Mouse (Mus musculus): Measurements from ENCODE around the gene Inhba. TPM values are rescaled to one million over a fixed set of nuclear protein-coding genes. Genes with fewer than 3 reads are reported as not detected.

The Inhba gene
- total and polyA plus RNA-seq, 3 experiments, result not detected

DNA sequence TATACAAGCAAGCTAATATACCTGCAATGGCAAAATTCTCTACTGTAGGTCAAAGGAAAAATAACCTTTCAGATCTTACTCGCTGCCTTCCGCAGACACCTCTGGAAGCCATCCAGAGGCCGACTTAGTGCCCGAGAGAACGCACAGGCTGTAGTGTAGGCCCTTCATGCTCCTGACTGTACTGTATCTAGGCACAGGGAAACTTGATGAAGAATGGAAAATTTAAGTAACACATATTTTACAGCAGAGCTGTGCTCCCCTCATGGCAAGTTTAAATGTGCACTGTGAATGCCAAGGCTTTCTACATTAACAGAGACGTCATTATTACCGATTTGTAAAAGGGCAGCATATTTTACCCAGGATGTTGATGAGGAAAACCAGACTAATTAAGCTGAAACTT lies 10.2 kb downstream of the Inhba start:
- Histone ChIP-seq H3K27ac (ENCODE audit: insufficient read depth, low read depth) (no peak overlapping the region), H3K4me1 (ENCODE audit: control insufficient read depth in 1 of 2, insufficient read depth in 2 of 2) (no peaks in the 10 kb centered on the region), H3K9me3 (replicated peaks; ENCODE audit: low read length) (no peaks in the 10 kb centered on the region), H3K27me3 (replicated peaks) (no peaks in the 10 kb centered on the region), H3K9ac (ENCODE audit: insufficient read depth, low read depth) (no peak overlapping the region), H3K36me3 (replicated peaks in 1 of 2; ENCODE audit: control insufficient read depth in 1 of 2, insufficient read depth in 1 of 2, low read length in 1 of 2) (no peaks in the 10 kb centered on the region), H3K4me2 (ENCODE audit: insufficient read depth, low read depth, poor library complexity, severe bottlenecking) (no peak overlapping the region), H3K79me2 (replicated peaks; ENCODE audit: control insufficient read depth, extremely low read depth, insufficient read depth, poor library complexity, severe bottlenecking) (no peaks in the 10 kb centered on the region), H3K4me3 (replicated peaks in 1 of 3; ENCODE audit: low read depth in 2 of 3, low read length in 2 of 3, poor library complexity in 1 of 3) (no peak overlapping the region)
- in situ Hi-C loops (cut with MboI; ENCODE audit: low pct_ligation_motif_present, low pct_unique_long_range_greater_than_20kb, low sequenced_read_pairs), result loop anchor here (25.0 kb wide), 3 partner anchors 465 to 1415 kb away; no protein-coding TSS in a partner anchor
- TF ChIP-seq RCOR1 (conservative IDR thresholded peaks at IDR 0.05; ENCODE audit: low read depth, low read length), result no peak
- no peak for TF ChIP-seq USF1 (IDR thresholded peaks at IDR 0.05; ENCODE audit: low read depth, low read length)
- TF ChIP-seq ETS1 (conservative IDR thresholded peaks at IDR 0.05; ENCODE audit: low read depth, low read length), result no peak
- TF ChIP-seq KAT2A (IDR thresholded peaks at IDR 0.05; ENCODE audit: insufficient replicate concordance, low read length), result no peak
- no peak for TF ChIP-seq ELF1 (IDR thresholded peaks at IDR 0.05; ENCODE audit: low read depth, low read length)
- TF ChIP-seq PAX5 (IDR thresholded peaks at IDR 0.05; ENCODE audit: low read length), result no peak
- no peak for TF ChIP-seq MXI1 (IDR thresholded peaks at IDR 0.05; ENCODE audit: low read depth, low read length)
- TF ChIP-seq POLR2A (IDR thresholded peaks at IDR 0.05; ENCODE audit: low read depth, low read length), result no peak
- no peak for TF ChIP-seq TBP (conservative IDR thresholded peaks at IDR 0.05; ENCODE audit: low read depth, low read length)
- no peak for TF ChIP-seq ZC3H11A (IDR thresholded peaks at IDR 0.05; ENCODE audit: low read depth, low read length)
- TF ChIP-seq RAD21 (IDR thresholded peaks at IDR 0.05; ENCODE audit: low read depth, low read length), result no peak
- TF ChIP-seq SIN3A (IDR thresholded peaks at IDR 0.05; ENCODE audit: low read length), result no peak
- no peak for TF ChIP-seq EP300 (IDR thresholded peaks at IDR 0.05; ENCODE audit: low read length)
- TF ChIP-seq HCFC1 (IDR thresholded peaks at IDR 0.05; ENCODE audit: low read depth, low read length), result no peak
- TF ChIP-seq CHD1 (IDR thresholded peaks at IDR 0.05; ENCODE audit: low read depth, low read length), result no peak
- TF ChIP-seq UBTF (IDR thresholded peaks at IDR 0.05; ENCODE audit: low read depth, low read length), result no peak
- no peak for TF ChIP-seq ZNF384 (IDR thresholded peaks at IDR 0.05; ENCODE audit: low read depth, low read length)
- no peak for TF ChIP-seq IRF4 (IDR thresholded peaks at IDR 0.05; ENCODE audit: low read depth, low read length)
- no peak for TF ChIP-seq POLR2AphosphoS2 (IDR thresholded peaks at IDR 0.05; ENCODE audit: low read depth, low read length)
- TF ChIP-seq MAZ (IDR thresholded peaks at IDR 0.05; ENCODE audit: low read depth, low read length), result no peak
- no peak for DNase-seq (ENCODE audit: extremely low read depth)
- dilution Hi-C loops (cut with MboI; ENCODE audit: extremely low pct_ligation_motif_present, extremely low pct_unique_long_range_greater_than_20kb, low sequenced_read_pairs), result no loop called here

DNA sequence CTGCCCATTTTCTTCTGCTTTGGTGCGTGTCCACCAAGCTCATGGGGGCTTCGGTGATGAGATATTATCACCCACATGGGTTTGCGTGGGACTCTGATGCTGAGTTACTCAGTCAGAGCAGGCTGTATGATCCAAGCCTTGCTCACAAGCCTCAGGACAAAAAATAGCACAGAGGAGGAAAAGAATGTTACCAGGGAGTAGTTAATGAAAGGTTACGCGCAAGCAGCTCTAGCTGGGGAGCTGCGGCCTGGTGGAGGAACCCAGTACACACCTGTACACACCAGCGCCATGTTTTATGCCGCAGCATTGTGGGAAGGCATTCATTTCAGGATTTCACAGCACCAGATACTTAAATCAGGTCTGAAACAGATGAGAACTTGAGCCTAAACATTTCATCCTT lies 10.9 kb downstream of the Inhba start:
- no peak overlapping the region for H3K4me2 ChIP-seq (ENCODE audit: insufficient read depth, low read depth, poor library complexity, severe bottlenecking)
- no peak for TF ChIP-seq GABPA (IDR thresholded peaks at IDR 0.05; ENCODE audit: insufficient replicate concordance, low read depth, low read length)
- no peak for TF ChIP-seq TBP (conservative IDR thresholded peaks at IDR 0.05; ENCODE audit: low read depth, low read length)
- TF ChIP-seq ZMIZ1 (IDR thresholded peaks at IDR 0.05; ENCODE audit: low read depth, low read length), result no peak
- no peak for TF ChIP-seq PAX5 (IDR thresholded peaks at IDR 0.05; ENCODE audit: low read length)
- no peak for TF ChIP-seq MAFK (IDR thresholded peaks at IDR 0.05; ENCODE audit: insufficient replicate concordance, low read length)
- no peak for TF ChIP-seq UBTF (IDR thresholded peaks at IDR 0.05; ENCODE audit: low read depth, low read length)
- no peak for TF ChIP-seq NRF1 (IDR thresholded peaks at IDR 0.05; ENCODE audit: low read depth, low read length)
- no peak for TF ChIP-seq HCFC1 (IDR thresholded peaks at IDR 0.05; ENCODE audit: low read depth, low read length)
- TF ChIP-seq MYC (IDR thresholded peaks at IDR 0.05; ENCODE audit: low read depth, low read length), result no peak
- no peak for TF ChIP-seq KAT2A (IDR thresholded peaks at IDR 0.05; ENCODE audit: insufficient replicate concordance, low read length)
- TF ChIP-seq CHD2 (IDR thresholded peaks at IDR 0.05; ENCODE audit: low read length), result no peak
- no peak for TF ChIP-seq MAZ (IDR thresholded peaks at IDR 0.05; ENCODE audit: low read depth, low read length)
- TF ChIP-seq ETS1 (conservative IDR thresholded peaks at IDR 0.05; ENCODE audit: low read depth, low read length), result no peak
- no peak for DNase-seq (ENCODE audit: extremely low read depth)
- no peaks in the 10 kb centered on the region for H3K27me3 ChIP-seq (replicated peaks)
- dilution Hi-C loops (cut with MboI; ENCODE audit: extremely low pct_ligation_motif_present, extremely low pct_unique_long_range_greater_than_20kb, low sequenced_read_pairs) (no loop called here), in situ Hi-C loops (cut with MboI; ENCODE audit: low pct_ligation_motif_present, low pct_unique_long_range_greater_than_20kb, low sequenced_read_pairs) (loop anchor here (25.0 kb wide), 3 partner anchors 465 to 1415 kb away; no protein-coding TSS in a partner anchor)
- no peaks in the 10 kb centered on the region for H3K36me3 ChIP-seq (replicated peaks in 1 of 2; ENCODE audit: control insufficient read depth in 1 of 2, insufficient read depth in 1 of 2, low read length in 1 of 2)
- no peaks in the 10 kb centered on the region for H3K4me1 ChIP-seq (ENCODE audit: control insufficient read depth in 1 of 2, insufficient read depth in 2 of 2)
- H3K9me3 ChIP-seq (replicated peaks; ENCODE audit: low read length), result no peaks in the 10 kb centered on the region
- no peak overlapping the region for H3K4me3 ChIP-seq (replicated peaks in 1 of 3; ENCODE audit: low read depth in 2 of 3, low read length in 2 of 3, poor library complexity in 1 of 3)
- no peaks in the 10 kb centered on the region for H3K79me2 ChIP-seq (replicated peaks; ENCODE audit: control insufficient read depth, extremely low read depth, insufficient read depth, poor library complexity, severe bottlenecking)
- H3K9ac ChIP-seq (ENCODE audit: insufficient read depth, low read depth), result no peak overlapping the region
- H3K27ac ChIP-seq (ENCODE audit: insufficient read depth, low read depth), result no peak overlapping the region

Measured in CH12.LX (cell line).